Mouse (Mus musculus) cerebellum, adult 2 months (tissue): ENCODE measurements around the gene Ccdc86. TPM values are rescaled to one million over a fixed set of nuclear protein-coding genes. Genes with fewer than 3 reads are reported as not detected.

Experiments used
- DNase-seq, 2 experiments: peaks; one replicate each; pipeline ENCODE4 v3.0.0; 2021
- H3K27ac ChIP-seq: fragments of 200-500 bp; 2 replicates; pipeline ENCODE4 v1.5.1; 2012; ENCODE audit warnings: low read length, control low read depth, inconsistent platforms; ENCODE audit not compliant: insufficient read depth
- H3K27me3 ChIP-seq: fragments of 200-500 bp; 2 replicates; pipeline ENCODE4 v1.6.1; 2012; ENCODE audit warnings: inconsistent platforms, mild to moderate bottlenecking, low read length, moderate library complexity; ENCODE audit not compliant: control insufficient read depth, insufficient read depth
- H3K4me1 ChIP-seq: fragments of 200-500 bp; 2 replicates; pipeline ENCODE4 v1.6.1; 2011; ENCODE audit warnings: low read length; ENCODE audit not compliant: control insufficient read depth, insufficient read depth
- H3K4me3 ChIP-seq: fragments of 200-500 bp; replicated peaks from 2 replicates; pipeline ENCODE3; 2011; ENCODE audit warnings: mild to moderate bottlenecking, low read depth, low read length, control low read depth; ENCODE audit not compliant: insufficient read depth
- CTCF ChIP-seq: fragments of 200-500 bp; IDR thresholded peaks from 2 replicates; pipeline ENCODE4 v1.5.1; 2011; ENCODE audit warnings: low read depth, mild to moderate bottlenecking, control low read depth, low read length, moderate library complexity, borderline replicate concordance; ENCODE audit not compliant: insufficient read depth
- POLR2A ChIP-seq: fragments of 200-500 bp; IDR thresholded peaks from 2 replicates; pipeline ENCODE4 v1.6.1; 2011; ENCODE audit warnings: low read length, control low read depth, borderline replicate concordance; ENCODE audit not compliant: insufficient read depth
- WGBS: fragments of 180-500 bp; shearing (Covaris S2); methylation state at CpG from one replicate; pipeline ENCODE4 v1.1.7; 2018; 5-methylcytosine and 5-hydroxymethylcytosine counted together
- polyA plus RNA-seq: library from polyadenylated mRNA; depleted of rRNA; stranded (reverse); fragments of >200 nt; gene quantifications from 2 replicates; pipeline ENCODE4 v1.2.3, GENCODE M21; 2012

The Ccdc86 gene
- polyA plus RNA-seq, 1 experiment, result 5.3 TPM

GRCm38 (mm10) chr19:10947219-10947618 is 1.8 kb downstream of the Ccdc86 start:
- peaks cover 14% of the 10 kb centered on the region for H3K4me1 ChIP-seq
- no peak for DNase-seq
- no peaks in the 10 kb centered on the region for H3K27me3 ChIP-seq
- TF ChIP-seq CTCF, result no peak
- TF ChIP-seq POLR2A, result no peak
- peak overlapping the region; percentile 62 for H3K4me3 ChIP-seq
- H3K27ac ChIP-seq, result no peak overlapping the region
- 87% methylated on average over 5 of the region's 5 CpGs for WGBS

- peak in 1 of 2 experiments; percentile 18 for DNase-seq
- H3K27ac ChIP-seq, result no peak overlapping the region
- 17% methylated on average over 3 of the region's 3 CpGs for WGBS
Measured at GRCm38 (mm10) chr19:10946506-10946905, 2.6 kb downstream of the Ccdc86 start.

GRCm38 (mm10) chr19:10943955-10944354 is 5.1 kb downstream of the Ccdc86 start:
- Histone ChIP-seq H3K27ac (no peak overlapping the region), H3K4me1 (peaks cover 17% of the 10 kb centered on the region), H3K4me3 (no peak overlapping the region), H3K27me3 (no peaks in the 10 kb centered on the region)
- no peak for TF ChIP-seq POLR2A
- no peak for TF ChIP-seq CTCF
- no peak for DNase-seq
- 84% methylated on average over 3 of the region's 3 CpGs for whole genome bisulfite sequencing

More at GRCm38 (mm10) chr19:10946506-10946905, 2.6 kb downstream of the Ccdc86 start:
- H3K4me3 ChIP-seq, result no peak overlapping the region
- no peak for TF ChIP-seq POLR2A
- TF ChIP-seq CTCF, result no peak
- no peaks in the 10 kb centered on the region for H3K27me3 ChIP-seq
- H3K4me1 ChIP-seq, result peaks cover 14% of the 10 kb centered on the region

- WGBS, result 9% methylated on average over 40 of the region's 40 CpGs
- DNase-seq, result no peak
- Histone ChIP-seq H3K27ac (no peak overlapping the region), H3K4me3 (peak overlapping the region; percentile 22), H3K27me3 (no peaks in the 10 kb centered on the region), H3K4me1 (0 out of 2 replicates have a peak, but pooled peaks cover 3% of the 10 kb centered on the region)
- no peak; the same call in 1 of the 2 replicates for TF ChIP-seq POLR2A
- no peak for TF ChIP-seq CTCF
Measured at GRCm38 (mm10) chr19:10940801-10941457, 8.1 kb downstream of the Ccdc86 start.

- Histone ChIP-seq H3K4me1 (0 out of 2 replicates have a peak, but pooled peaks cover 3% of the 10 kb centered on the region), H3K27me3 (no peaks in the 10 kb centered on the region), H3K4me3 (peak overlapping the region; percentile 22), H3K27ac (no peak overlapping the region)
- WGBS, result 11% methylated on average over 37 of the region's 37 CpGs
- DNase-seq, result peak; percentile 86 to 87
- no peak; the same call in 1 of the 2 replicates for TF ChIP-seq POLR2A
- TF ChIP-seq CTCF, result peak; percentile 87
Measured at GRCm38 (mm10) chr19:10940097-10940800, 8.8 kb downstream of the Ccdc86 start.

- DNase-seq, result no peak
- WGBS, result 85% methylated on average over 3 of the region's 3 CpGs
- Histone ChIP-seq H3K4me3 (no peak overlapping the region), H3K27me3 (no peaks in the 10 kb centered on the region), H3K27ac (no peak overlapping the region), H3K4me1 (0 out of 2 replicates have a peak, but pooled peaks cover 3% of the 10 kb centered on the region)
- TF ChIP-seq CTCF (no peak), POLR2A (no peak)
Measured at GRCm38 (mm10) chr19:10938771-10939170, 10.3 kb downstream of the Ccdc86 start.

GRCm38 (mm10) chr19:10937110-10937563 is 11.9 kb downstream of the Ccdc86 start, which contains the start of gene Ptgdr2:
TSS of gene Ptgdr2 (plus strand) at chr19:10937160.
- Histone ChIP-seq H3K4me1 (0 out of 2 replicates have a peak, but pooled peaks cover 3% of the 10 kb centered on the region), H3K27me3 (no peaks in the 10 kb centered on the region), H3K27ac (no peak within 1 kb of the TSS), H3K4me3 (no peak within 1 kb of the TSS)
- no peak for TF ChIP-seq POLR2A
- TF ChIP-seq CTCF, result no peak
- 51% methylated on average over 5 of the region's 5 CpGs for WGBS
- DNase-seq, result no peak

- no peak overlapping the region for H3K4me3 ChIP-seq
- 0 out of 2 replicates have a peak, but pooled peaks cover 3% of the 10 kb centered on the region for H3K4me1 ChIP-seq
- WGBS, result 84% methylated on average over 5 of the region's 5 CpGs
- DNase-seq, result no peak
- no peaks in the 10 kb centered on the region for H3K27me3 ChIP-seq
- TF ChIP-seq CTCF, result no peak
- no peak overlapping the region for H3K27ac ChIP-seq
Measured at GRCm38 (mm10) chr19:10936077-10936476, 13.0 kb downstream of the Ccdc86 start.
